In the genomic region with DNA sequence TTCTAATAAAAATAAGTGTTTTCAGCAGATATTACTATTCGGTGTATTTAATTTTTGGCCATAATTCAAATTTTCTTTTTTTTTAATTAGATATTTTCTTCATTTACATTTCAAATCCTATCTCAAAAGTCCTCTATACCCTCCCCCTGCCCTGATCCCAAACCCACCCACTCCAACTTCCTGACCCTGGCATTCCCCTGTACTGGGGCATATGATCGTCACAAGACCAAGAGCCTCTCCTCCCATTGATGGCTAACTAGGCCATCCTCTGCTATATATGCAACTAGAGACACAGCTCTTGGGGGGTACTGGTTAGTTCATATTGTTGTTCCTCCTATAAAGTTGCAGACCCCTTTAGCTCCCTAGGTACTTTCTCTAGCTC, we compare ENCODE assay signal across 9 mouse cellular contexts. TPM values are rescaled to one million over a fixed set of nuclear protein-coding genes. Genes with fewer than 3 reads are reported as not detected.
"Had no signal": no experiment of that assay in that cellular context is flagged by ENCODE, and none has a peak within 500 bp of the region (broad histone marks: within the 10 kb centered on the region; RNA-seq: fewer than 3 reads in every experiment).

No protein-coding gene starts in this region.

RNA-seq across cellular contexts. Expression of a gene that starts 11.0 kb away (rescaled TPM):
- polyA plus RNA-seq: heart, embryonic 10.5 days; heart, embryonic 11.5 days; hindbrain, embryonic 10.5 days; hindbrain, embryonic 12.5 days; hindbrain, embryonic 13.5 days; hindbrain, embryonic 14.5 days; hindbrain, embryonic 15.5 days; inflammation-experienced regulatory T-cells, adult 6 months; intestine, embryonic 14.5 days had no signal
